Mouse (Mus musculus): Measurements from ENCODE around the gene 9930111J21Rik1.
"Not testable (repeated sequence)": the region's sequence is repeated elsewhere in the genome, so short reads cannot be mapped to it uniquely, and the experiment has no call there.

The 9930111J21Rik1 gene

DNA sequence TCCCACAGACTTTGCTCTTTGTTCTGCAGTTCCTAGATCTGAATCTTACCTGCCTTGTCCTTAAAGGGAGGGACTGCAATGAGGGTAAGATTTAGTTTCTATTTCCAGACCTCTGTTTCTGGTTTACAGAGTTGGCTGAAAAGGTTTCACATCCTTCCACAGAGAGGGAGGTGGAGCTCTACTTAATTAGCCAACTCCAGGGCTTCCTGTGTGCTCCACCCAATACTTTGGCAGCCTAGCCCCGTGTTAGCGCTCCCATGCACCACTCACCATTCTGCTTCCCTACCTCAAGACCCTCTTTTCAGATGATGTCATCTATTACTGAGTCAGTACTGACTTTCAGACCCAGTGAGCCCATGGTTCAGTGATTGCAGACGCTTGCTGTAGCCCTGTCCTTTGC is at the start of gene 9930111J21Rik1:
Gene 9930111J21Rik1 (minus strand): TSS at position 148 of the 400 bp plus-strand sequence.
- not testable (repeated sequence) for DNase-seq

DNA sequence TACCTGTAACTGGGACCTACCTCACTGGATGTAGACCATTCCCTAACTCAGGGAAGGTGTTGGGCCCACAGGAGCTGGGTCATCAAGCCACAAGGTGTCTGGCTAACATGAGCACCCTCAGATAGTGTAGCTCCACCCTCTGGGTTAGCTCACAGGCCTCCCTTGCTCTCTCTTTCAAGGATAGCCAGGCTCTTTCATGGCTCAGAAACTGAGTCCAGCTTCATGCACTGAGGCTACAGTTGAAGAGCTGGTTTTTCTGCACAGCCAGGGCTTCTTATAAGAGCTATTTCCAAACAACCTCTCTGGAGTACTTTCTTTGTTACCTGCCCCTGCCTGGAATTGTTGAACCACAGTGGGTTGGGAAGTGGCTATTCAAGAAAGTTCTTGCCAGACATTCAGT is 32.9 kb upstream of the 9930111J21Rik1 start:
- not testable (repeated sequence) for DNase-seq

DNA sequence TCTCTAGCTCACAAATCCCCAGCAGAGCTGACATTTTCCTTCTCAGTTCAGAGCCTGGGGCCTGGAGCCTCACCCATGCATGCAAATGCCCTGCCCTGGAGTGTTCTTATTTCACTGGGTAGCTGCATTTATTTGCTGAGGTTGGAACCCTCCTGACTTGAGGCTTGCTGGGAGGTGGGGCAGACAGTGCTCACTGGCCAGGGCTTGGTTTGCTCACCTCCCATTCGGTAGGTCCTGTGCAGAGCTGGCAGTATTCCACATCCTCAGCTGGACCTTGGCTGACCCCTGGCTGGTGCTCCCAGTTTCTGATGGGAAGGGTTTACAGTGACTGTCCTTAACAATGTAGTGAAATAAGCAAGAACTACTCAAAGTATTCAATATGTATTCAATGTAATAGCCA is 27.6 kb upstream of the 9930111J21Rik1 start:
- DNase-seq: not testable (repeated sequence)

DNA sequence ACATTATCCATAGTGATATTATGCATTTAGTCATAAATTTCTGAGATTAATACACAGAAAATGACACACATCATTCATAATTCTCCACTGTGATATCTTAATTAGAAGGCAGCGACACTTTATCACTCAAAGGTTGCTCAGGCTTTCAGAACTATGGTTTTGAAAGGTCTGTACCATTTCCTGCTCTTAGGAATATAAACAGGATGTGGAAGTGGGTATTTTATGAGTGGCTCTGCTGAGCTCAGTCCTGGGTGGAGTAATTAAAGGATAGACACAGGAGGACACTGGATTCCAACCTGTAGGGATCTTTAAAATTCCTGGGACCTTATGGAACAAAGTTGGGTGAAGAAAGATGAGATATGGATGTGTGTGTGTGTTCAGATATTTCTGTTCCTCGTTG is 27.1 kb upstream of the 9930111J21Rik1 start:
- DNase-seq: not testable (repeated sequence)

DNA sequence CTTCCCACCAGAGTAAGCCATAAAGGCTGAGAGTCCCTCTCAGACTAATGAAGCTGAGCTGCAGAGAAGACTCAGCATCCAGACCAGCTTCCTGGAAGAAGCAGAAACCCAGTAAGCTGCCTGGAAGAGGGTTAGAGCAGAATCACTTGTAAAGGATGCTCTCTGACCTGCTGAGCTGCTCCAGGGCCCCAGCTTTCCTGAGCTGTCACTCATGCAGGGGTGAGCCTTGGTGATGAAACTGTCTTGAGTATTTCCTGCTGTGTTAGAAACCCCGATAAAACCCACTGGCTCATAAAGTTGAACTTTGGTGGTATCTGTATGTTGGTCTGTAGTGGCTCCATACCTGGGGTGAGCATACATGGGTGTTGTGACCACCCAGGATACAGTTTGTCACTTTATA is 21.2 kb upstream of the 9930111J21Rik1 start:
- DNase-seq: not testable (repeated sequence)

DNA sequence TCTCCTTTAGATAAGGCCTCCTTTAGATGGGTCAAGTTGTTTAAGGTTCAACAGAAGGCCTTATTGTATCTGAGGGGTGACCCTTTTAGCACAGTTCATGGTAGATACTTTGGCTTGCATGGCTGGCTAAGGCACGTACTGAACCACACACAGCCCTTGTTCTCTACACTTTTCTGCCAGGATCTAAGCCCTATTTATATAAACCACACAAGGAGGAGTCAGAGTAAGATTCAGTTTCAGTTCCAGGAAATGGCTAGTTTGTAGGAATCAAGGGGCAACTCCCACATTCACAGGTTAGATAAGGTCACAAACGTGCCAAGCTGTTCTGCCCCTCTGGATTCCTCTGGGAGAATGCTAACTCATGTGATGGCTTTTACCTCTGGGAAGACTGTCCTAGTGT is 14.8 kb upstream of the 9930111J21Rik1 start, which contains the start of gene Tgtp1:
Gene Tgtp1 (minus strand): TSS at position 155 of the 400 bp plus-strand sequence.
- not testable (repeated sequence) for DNase-seq

DNA sequence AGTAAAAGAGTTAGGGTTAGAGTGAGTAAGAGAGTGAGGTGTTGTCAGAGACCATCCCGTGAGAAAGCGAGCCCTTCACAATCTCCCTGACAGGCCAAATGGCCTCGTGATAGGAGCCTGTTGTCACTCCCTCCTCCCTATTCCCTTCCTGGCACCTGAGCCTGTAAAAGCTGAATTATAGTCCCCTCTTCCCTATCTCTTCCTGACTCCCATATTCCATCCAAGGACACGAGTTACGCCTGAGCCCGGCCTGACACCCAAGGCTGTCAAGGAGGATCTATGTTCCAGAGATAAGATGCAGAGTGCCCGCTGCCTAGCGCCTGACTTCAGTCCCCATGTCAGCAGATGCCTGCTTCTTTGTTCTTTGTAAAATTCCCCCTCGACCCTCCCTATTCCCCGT is 14.1 kb upstream of the 9930111J21Rik1 start:
- not testable (repeated sequence) for DNase-seq

DNA sequence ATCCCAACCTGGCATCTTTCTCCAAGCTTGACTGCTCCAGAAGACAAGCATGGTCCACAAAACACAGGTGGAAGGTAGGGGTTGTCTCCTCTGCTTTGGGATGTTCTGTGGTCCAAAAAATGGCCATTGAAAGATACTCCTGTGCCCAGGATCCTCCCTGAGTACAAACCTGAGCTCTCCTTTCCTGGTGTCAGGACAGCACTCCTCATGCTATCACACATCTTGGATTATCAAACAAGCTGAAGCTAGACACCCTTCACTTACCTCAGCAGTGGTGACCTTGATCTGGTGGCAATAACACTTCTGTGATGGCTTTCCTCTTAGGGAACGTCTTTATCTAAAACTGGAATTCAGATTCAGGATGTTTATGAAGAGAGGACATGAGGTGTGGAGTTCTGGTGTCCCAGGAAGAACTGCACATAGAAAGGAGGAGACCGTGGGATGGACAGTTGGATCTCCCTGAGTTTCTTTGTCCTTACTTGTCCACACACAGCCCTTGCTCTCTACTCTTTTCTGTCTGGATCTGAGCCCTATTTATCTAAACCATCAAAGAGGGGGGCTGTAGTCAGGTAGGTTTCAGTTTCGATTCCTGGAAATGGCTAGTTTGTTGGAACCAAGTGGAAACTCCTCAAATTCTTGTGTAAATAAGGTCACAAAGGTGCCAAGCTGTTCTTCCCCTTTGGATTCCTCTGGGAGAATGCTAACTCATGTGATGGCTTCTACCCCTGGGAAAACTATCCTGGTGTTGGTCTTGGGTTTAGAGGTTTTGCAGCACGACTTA is 12.7 kb upstream of the 9930111J21Rik1 start, which contains the start of gene Gm12185:
Gene Gm12185 (minus strand): TSS at position 487 of the 781 bp plus-strand sequence.
- peak; percentile 16 for DNase-seq

DNA sequence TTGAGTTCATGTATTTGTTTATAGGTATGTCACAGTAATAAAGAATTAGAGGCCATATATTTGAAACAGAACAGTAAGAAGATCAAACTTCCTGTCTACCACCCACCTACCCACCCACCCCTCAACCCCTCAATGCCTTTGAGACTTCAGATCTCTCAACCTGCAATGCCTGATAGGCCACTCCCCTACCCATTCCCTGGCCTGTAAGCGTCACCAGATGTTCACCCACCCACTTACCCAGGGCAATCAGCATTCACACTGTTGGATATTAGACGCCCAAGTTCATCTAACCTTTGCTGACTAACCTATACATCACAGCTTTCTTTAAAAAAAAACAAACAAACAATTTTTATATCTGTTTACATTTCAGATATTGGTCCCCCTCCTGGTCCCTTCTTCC is 10.8 kb upstream of the 9930111J21Rik1 start:
- not testable (repeated sequence) for DNase-seq

DNA sequence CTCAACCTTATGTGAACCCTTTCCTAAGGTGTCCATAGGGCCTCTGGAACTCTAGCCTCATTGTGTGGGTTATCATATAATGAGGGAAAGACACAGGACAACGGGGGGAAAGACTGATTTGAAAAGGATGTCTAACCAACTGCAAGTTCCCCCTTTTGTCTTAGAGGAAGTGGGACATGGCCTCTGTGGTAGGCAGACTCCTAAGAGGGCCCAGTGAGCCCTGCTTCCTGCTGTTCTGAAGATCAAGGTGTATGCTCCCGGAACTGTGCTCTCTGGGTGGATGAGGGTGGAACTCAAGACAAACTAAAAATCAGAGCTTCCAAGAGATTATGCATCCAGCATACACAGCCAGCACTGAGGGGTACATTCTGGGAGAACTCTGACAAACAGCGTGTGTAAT is 9.0 kb upstream of the 9930111J21Rik1 start:
- not testable (repeated sequence) for DNase-seq

DNA sequence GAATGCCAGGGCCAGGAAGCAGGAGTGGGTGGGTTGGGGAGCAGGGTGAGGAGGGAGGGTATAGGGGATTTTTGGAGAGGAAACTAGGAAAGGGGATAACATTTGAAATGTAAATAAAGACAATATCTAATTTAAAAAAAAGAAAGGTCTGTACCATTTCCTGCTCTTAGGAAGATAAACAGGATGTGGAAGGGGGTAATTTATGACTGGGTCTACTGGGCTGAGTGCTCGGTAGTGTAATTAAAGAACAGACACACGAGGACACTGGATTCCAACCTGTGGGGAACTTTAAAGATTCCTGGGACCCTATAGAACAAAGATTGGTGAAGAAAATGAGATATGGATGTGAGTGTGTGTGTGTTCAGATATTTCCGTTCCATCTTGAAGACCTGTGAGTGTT is 3.6 kb upstream of the 9930111J21Rik1 start:
- not testable (repeated sequence) for DNase-seq

DNA sequence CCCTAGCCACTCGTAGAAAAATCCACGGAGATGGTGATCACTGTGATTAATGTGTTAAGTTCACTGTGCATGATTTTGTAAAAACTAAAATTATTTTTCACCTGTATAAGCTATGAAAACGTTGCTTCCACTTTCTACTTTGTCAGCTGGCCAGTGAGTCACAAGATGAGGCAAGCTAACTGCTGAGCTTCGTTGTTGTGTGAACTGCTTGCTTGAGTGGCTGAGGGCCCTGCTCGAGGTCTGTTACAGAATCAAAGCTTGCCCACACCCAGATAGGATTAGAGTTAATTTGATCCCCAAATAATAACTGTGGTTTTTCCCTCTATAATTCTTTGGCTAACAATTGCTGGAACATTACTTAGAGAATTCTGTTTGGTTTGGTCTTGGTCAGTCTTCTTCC is 854 bp upstream of the 9930111J21Rik1 start:
- not testable (repeated sequence) for DNase-seq

DNA sequence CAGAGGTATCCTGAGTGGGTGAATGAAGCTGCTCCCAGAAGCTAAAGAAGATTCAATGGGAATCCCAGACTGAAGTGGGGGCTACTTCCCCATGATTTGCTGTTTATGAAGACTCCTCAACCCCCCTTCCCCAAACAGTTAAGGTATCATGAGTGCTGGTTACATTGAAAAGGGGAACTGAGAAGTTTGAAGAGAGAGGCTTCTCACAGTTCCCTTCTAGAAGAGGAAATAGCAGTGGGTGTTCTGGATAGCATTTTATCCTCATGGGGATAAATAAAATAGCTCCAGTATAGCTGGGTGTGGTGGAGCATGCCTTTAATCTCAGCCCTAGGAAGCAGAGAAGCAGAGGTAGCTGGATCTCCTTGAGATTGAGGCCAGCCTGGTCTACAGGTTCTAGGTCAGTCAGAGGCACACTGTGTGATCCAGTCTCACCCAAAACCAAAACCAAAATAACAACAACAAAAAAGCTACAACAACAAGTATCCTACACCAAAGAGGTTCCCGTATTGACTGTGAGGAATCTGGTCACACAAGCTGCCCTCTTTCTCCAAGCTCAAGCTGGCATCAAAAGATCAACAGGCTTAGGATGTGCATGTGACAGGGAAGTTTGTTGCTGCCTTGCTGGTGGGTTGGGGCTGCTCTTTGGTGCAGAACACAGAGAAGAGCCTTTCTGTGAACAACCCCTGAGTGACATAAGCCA is 808 bp downstream of the 9930111J21Rik1 start, which contains the start of gene Olfr56:
Gene Olfr56 (plus strand): TSS at position 650 of the 700 bp plus-strand sequence.
- DNase-seq: not testable (repeated sequence)

DNA sequence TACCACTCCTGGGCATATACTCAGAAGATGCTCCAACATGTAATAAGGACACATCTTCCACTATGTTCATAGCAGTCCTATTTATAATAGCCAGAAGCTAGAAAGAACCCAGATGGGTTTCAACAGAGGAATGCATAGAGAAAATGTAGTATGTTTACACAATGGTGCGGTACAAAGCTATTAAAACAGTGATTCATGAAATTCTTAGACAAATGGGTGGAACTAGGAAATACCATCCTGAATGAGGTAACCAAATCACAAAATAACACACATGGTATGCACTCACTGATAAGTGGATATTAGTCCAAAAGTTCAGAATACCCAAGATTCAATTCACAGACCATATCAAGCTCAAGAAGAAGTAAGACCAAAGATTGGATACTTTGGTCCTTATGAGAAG is 4.5 kb downstream of the 9930111J21Rik1 start:
- not testable (repeated sequence) for DNase-seq

DNA sequence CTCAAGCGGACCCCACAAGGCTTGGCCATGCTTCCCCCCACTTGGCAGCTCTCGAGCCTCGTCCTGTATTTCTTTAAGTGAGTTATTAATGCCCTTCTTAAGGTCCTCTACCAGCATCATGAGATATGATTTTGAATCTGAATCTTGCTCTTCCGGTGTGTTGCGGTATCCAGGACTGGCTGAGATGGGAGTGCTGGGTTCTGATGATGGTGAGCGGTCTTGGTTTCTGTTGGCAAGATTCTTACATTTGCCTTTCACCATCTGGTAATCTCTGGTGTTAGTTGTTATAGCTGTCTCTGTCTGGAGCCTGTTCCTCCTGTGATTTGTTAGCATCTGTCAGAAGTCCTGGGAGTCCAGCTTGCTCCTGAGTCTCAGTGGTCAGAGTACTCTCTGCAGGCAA is 33.1 kb downstream of the 9930111J21Rik1 start, which contains the start of gene Psme2b:
Gene Psme2b (minus strand): TSS at position 101 of the 400 bp plus-strand sequence.
- not testable (repeated sequence) for DNase-seq

DNA sequence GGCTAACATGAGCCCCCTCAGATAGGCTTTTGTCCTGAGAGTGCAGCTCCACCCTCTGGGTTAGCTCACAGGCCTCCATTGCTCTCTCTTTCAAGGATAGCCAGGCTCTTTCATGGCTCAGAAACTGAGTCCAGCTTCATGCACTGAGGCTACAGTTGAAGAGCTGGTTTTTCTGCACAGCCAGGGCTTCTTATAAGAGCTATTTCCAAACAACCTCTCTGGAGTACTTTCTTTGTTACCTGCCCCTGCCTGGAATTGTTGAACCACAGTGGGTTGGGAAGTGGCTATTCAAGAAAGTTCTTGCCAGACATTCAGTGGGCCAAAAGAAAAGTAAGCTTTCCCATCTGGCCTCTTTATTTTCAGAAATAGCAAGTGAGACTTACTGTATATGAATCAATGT is 39.9 kb downstream of the 9930111J21Rik1 start:
- DNase-seq: not testable (repeated sequence)

DNA sequence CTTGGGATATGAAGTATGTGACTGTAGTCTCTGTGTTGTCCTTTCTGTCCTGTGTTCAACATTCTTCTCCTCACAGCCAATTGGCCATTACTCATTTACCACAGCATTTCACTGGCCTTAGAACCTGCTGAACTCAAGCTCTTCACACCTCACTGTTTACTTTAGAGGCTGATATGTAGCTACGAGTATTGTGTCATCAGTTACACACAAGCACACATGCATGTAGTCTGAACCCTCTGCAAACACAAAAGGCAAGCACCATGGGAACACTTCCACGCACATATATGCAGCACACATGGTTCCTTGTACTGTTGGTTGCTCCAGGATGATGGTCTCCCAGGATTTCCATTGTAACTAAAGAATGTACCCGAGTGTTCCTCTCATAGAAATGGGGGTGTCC is 43.9 kb downstream of the 9930111J21Rik1 start:
- DNase-seq: not testable (repeated sequence)

DNA sequence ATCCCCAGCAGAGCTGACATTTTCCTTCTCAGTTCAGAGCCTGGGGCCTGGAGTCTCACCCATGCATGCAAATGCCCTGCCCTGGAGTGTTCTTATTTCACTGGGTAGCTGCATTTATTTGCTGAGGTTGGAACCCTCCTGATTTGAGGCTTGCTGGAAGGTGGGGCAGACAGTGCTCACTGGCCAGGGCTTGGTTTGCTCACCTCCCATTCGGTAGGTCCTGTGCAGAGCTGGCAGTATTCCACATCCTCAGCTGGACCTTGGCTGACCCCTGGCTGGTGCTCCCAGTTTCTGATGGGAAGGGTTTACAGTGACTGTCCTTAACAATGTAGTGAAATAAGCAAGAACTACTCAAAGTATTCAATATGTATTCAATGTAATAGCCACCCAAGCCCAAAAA is 45.3 kb downstream of the 9930111J21Rik1 start:
- not testable (repeated sequence) for DNase-seq

DNA sequence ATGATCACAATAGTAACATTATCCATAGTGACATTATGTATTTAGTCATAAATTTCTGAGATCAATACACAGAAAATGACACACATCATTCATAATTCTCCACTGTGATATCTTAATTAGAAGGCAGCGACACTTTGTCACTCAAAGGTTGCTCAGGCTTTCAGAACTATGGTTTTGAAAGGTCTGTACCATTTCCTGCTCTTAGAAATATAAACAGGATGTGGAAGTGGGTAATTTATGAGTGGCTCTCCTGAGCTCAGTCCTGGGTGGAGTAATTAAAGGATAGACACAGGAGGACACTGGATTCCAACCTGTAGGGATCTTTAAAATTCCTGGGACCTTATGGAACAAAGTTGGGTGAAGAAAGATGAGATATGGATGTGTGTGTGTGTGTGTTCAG is 45.8 kb downstream of the 9930111J21Rik1 start:
- DNase-seq: not testable (repeated sequence)

DNA sequence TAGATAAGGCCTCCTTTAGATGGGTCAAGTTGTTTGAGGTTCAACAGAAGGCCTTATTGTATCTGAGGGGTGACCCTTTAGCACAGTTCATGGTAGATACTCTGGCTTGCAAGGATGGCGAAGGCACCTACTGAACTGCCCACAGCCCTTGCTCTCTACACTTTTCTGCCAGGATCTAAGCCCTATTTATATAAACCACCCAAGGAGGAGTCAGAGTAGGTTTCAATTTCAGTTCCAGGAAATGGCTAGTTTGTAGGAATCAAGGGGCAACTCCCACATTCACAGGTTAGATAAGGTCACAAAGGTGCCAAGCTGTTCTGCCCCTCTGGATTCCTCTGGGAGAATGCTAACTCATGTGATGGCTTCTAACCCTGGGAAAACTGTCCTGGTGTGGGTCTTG is 51.1 kb downstream of the 9930111J21Rik1 start:
- not testable (repeated sequence) for DNase-seq

DNA sequence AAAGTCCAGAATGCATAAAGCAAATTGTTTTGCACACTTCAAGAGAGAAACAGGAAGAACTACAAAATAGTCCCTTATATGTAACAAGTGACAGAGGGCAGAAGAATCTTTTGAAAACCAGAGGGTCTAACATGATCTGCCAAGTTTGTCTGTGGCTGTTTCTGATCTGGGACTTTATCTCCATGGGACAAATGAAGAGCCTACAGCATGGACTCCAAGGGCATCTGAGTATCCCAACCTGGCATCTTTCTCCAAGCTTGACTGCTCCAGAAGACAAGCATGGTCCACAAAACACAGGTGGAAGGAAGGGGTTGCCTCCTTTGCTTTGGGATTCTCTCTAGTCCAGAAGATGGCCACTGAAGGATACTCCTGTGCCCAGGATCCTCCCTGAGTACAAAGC is 52.8 kb downstream of the 9930111J21Rik1 start:
- DNase-seq: not testable (repeated sequence)

DNA sequence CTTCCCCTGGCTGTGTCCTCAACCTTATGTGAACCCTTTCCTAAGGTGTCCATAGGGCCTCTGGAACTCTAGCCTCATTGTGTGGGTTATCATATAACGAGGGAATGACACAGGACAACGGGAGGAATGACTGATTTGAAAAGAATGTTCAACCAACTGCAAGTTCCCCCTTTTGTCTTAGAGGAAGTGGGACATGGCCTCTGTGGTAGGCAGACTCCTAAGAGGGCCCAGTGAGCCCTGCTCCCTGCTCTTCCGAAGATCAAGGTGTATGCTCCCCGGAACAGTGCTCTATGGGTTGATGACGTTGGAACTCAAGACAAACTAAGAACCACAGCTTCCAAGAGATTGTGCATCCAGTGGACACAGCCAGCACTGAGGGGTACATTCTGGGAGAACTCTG is 55.4 kb downstream of the 9930111J21Rik1 start:
- DNase-seq: not testable (repeated sequence)

DNA sequence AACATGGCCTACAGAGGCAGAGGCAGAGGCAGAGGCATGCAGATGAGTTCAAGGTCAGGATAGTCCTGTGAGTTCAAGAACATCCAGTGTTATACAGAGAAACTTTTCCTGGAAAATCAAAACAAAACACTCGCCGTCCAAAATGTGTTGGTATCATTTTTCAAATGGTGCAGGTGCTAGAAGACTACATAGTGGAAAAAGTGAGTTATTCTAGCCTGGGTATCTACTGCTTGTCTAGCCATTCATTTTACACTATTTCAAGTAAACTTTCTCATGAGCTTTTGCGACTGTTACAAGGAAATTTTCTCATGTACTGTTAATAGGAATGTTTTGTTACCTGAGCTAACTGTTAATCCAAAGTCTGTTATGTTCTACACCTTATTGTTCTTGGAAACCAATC is 60.8 kb downstream of the 9930111J21Rik1 start:
- DNase-seq: no peak

DNA sequence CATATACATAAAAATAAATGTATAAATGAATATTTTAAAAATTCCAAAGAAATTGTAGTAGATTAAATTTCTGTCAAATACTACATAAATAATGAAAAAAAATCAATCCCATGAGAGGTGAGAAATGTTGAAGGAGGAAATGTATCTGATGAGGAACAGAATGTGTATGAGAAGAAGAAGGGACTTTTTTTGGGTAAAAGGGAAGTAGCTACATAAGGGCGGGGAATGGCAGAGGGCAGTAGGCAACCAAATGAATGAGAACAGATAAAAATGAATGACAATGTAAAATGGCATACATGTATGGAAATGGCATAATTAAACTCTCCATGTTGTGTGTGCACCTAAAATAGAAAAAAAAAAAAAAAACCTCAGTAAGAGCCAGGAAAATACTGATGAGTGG is 65.6 kb downstream of the 9930111J21Rik1 start:
- DNase-seq: no peak

All from kidney, adult 18-20 months (tissue).